Mouse (Mus musculus) cerebellum, adult 2 months (tissue): ENCODE results near the gene Cox10. TPM values are rescaled to one million over a fixed set of nuclear protein-coding genes. Genes with fewer than 3 reads are reported as not detected.

Source experiments
- DNase-seq, 2 experiments: peaks; one replicate each; pipeline ENCODE4 v3.0.0; 2021
- H3K27ac ChIP-seq: fragments of 200-500 bp; 2 replicates; pipeline ENCODE4 v1.5.1; 2012; ENCODE audit warnings: low read length, control low read depth, inconsistent platforms; ENCODE audit not compliant: insufficient read depth
- H3K27me3 ChIP-seq: fragments of 200-500 bp; 2 replicates; pipeline ENCODE4 v1.6.1; 2012; ENCODE audit warnings: inconsistent platforms, mild to moderate bottlenecking, low read length, moderate library complexity; ENCODE audit not compliant: control insufficient read depth, insufficient read depth
- H3K4me1 ChIP-seq: fragments of 200-500 bp; 2 replicates; pipeline ENCODE4 v1.6.1; 2011; ENCODE audit warnings: low read length; ENCODE audit not compliant: control insufficient read depth, insufficient read depth
- H3K4me3 ChIP-seq: fragments of 200-500 bp; replicated peaks from 2 replicates; pipeline ENCODE3; 2011; ENCODE audit warnings: mild to moderate bottlenecking, low read depth, low read length, control low read depth; ENCODE audit not compliant: insufficient read depth
- CTCF ChIP-seq: fragments of 200-500 bp; IDR thresholded peaks from 2 replicates; pipeline ENCODE4 v1.5.1; 2011; ENCODE audit warnings: low read depth, mild to moderate bottlenecking, control low read depth, low read length, moderate library complexity, borderline replicate concordance; ENCODE audit not compliant: insufficient read depth
- POLR2A ChIP-seq: fragments of 200-500 bp; IDR thresholded peaks from 2 replicates; pipeline ENCODE4 v1.6.1; 2011; ENCODE audit warnings: low read length, control low read depth, borderline replicate concordance; ENCODE audit not compliant: insufficient read depth
- WGBS: fragments of 180-500 bp; shearing (Covaris S2); methylation state at CpG from one replicate; pipeline ENCODE4 v1.1.7; 2018; 5-methylcytosine and 5-hydroxymethylcytosine counted together
- polyA plus RNA-seq: library from polyadenylated mRNA; depleted of rRNA; stranded (reverse); fragments of >200 nt; gene quantifications from 2 replicates; pipeline ENCODE4 v1.2.3, GENCODE M21; 2012

Cox10 gene
- polyA plus RNA-seq, 1 experiment, result 20.1 TPM

DNA sequence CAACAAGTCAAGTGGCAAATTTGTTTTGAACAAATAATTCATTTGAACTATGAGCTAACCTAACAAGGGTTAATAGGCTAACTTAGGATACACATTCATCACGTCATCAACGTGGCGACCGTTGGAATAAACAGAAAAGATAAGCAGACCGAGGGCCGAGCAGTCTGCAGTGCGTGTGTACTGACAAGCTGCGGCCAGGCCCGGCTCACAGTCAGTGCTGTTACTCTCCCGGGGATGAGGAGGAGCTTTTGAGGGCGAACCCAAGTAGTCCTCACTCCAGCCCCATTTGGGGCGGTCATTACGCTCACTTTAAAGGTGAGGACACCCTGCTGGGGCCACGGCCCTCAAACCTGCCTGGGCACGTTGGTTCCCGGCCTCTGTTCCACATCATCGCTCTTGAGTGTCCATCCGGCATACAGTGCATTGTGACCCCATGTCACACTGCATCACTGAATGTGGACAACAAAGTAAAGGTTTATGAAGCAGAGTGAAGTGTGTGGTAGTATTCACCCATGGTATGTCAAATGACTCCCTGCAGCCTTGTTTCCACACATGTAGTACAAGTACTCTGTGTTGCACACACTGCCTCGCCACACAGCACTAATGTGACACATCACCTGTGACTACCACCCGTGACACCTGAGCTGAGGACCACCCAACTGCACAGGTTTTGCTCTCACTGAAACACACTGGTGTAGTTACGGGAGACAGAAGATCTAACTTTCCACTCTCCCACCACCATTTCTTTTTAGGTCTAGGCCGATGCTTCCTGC is 68.4 kb downstream of the Cox10 start:
- WGBS, result 67% methylated on average over 22 of the region's 22 CpGs
- DNase-seq, result no peak
- no peak for TF ChIP-seq CTCF
- H3K27me3 ChIP-seq, result no peaks in the 10 kb centered on the region
- no peaks in the 10 kb centered on the region for H3K4me1 ChIP-seq
- no peak overlapping the region for H3K27ac ChIP-seq
- no peak overlapping the region for H3K4me3 ChIP-seq

- H3K27ac ChIP-seq, result no peak overlapping the region
- no peak overlapping the region for H3K4me3 ChIP-seq
- WGBS, result 87% methylated on average over 4 of the region's 4 CpGs
- no peak for DNase-seq
- H3K27me3 ChIP-seq, result no peaks in the 10 kb centered on the region
- H3K4me1 ChIP-seq, result no peaks in the 10 kb centered on the region
- TF ChIP-seq POLR2A, result no peak
- no peak for TF ChIP-seq CTCF
Measured at GRCm38 (mm10) chr11:64004152-64004551, 75.1 kb downstream of the Cox10 start.

- Histone ChIP-seq H3K27ac (no peak overlapping the region), H3K4me1 (no peaks in the 10 kb centered on the region), H3K4me3 (no peak overlapping the region), H3K27me3 (no peaks in the 10 kb centered on the region)
- TF ChIP-seq CTCF, result no peak
- TF ChIP-seq POLR2A, result no peak
- DNase-seq, result peak in 1 of 2 experiments; percentile 21
- 28% methylated on average over 3 of the region's 3 CpGs for WGBS
Measured at GRCm38 (mm10) chr11:64003484-64003883, 75.8 kb downstream of the Cox10 start.

- 92% methylated on average over 2 of the region's 2 CpGs for WGBS
- no peak for DNase-seq
Measured at GRCm38 (mm10) chr11:64002629-64003028, 76.6 kb downstream of the Cox10 start.

DNA sequence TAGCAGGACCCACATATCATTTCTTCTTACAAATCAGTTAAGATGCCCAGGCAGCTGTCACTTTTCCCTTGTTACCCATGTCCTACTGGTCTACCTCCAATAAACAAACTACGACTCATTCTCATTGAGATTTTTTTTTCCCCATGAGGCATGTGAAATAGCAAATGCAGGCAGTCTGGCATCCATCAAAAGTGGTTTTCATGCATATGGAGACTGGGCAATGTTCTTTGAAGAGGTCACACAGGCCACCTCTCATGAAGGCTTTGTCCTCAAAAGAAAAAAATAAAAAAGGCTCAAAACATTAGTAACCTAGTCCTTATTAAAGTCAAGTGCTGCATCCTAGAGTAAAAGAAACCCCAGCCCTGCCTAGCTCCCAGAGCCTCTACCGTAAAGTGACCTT is 78.2 kb downstream of the Cox10 start:
- WGBS, result 90% methylated on average over 2 of the region's 2 CpGs
- Histone ChIP-seq H3K27ac (no peak overlapping the region), H3K4me1 (no peaks in the 10 kb centered on the region), H3K27me3 (no peaks in the 10 kb centered on the region), H3K4me3 (no peak overlapping the region)
- no peak for DNase-seq
- TF ChIP-seq POLR2A, result no peak
- TF ChIP-seq CTCF, result no peak

More at GRCm38 (mm10) chr11:64002629-64003028, 76.6 kb downstream of the Cox10 start:
- Histone ChIP-seq H3K27ac (no peak overlapping the region), H3K4me3 (no peak overlapping the region), H3K4me1 (no peaks in the 10 kb centered on the region), H3K27me3 (no peaks in the 10 kb centered on the region)
- TF ChIP-seq POLR2A (no peak), CTCF (no peak)

GRCm38 (mm10) chr11:64000200-64000794 is 79.0 kb downstream of the Cox10 start:
- TF ChIP-seq CTCF (no peak), POLR2A (no peak)
- 89% methylated on average over 5 of the region's 5 CpGs for WGBS
- H3K27ac ChIP-seq, result no peak overlapping the region

DNA sequence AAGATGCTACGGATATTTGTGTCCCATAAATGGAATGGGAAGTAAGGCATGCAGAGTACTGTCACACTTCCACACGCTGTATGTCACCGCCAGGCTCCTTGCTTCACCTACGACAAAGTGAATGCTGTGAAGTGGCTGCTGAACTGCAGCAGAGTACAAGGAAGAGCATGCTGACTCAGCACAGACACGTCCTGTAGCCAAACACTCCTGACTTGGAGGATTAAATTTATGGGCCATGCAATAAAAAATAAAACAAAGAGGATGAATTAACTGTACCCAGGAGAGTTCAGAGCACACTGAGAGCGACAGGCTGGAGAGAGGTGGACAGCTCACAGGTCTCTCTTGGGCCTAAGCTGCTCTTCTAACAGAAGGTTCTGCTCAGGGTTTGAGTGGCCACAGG is 79.8 kb downstream of the Cox10 start:
- Histone ChIP-seq H3K27me3 (no peaks in the 10 kb centered on the region), H3K4me1 (no peaks in the 10 kb centered on the region), H3K27ac (no peak overlapping the region), H3K4me3 (no peak overlapping the region)
- 85% methylated on average over 6 of the region's 6 CpGs for WGBS
- no peak for DNase-seq
- TF ChIP-seq POLR2A, result no peak
- TF ChIP-seq CTCF, result no peak

More at GRCm38 (mm10) chr11:64000200-64000794, 79.0 kb downstream of the Cox10 start:
- DNase-seq, result no peak
- Histone ChIP-seq H3K27me3 (no peaks in the 10 kb centered on the region), H3K4me1 (no peaks in the 10 kb centered on the region), H3K4me3 (no peak overlapping the region)

- WGBS, result 26% methylated on average over 8 of the region's 8 CpGs
- TF ChIP-seq CTCF, result no peak
- no peak for TF ChIP-seq POLR2A
Measured at GRCm38 (mm10) chr11:63991958-63992357, 87.3 kb downstream of the Cox10 start.

More at GRCm38 (mm10) chr11:63991958-63992357, 87.3 kb downstream of the Cox10 start:
- Histone ChIP-seq H3K27ac (no peak overlapping the region), H3K4me3 (no peak overlapping the region), H3K4me1 (peaks cover 25% of the 10 kb centered on the region), H3K27me3 (no peaks in the 10 kb centered on the region)
- peak; percentile 32 to 37 for DNase-seq
